Mouse (Mus musculus) macrophage (primary cell): ENCODE results near the gene Rgl1. TPM values are rescaled to one million over a fixed set of nuclear protein-coding genes. Genes with fewer than 3 reads are reported as not detected.

ENCODE experiments used
- H3K27ac ChIP-seq: fragments of 350-480 bp; formaldehyde crosslinking; 2 replicates; pipeline ENCODE4 v1.9.0; 2021
- H3K36me3 ChIP-seq: fragments of 350-480 bp; formaldehyde crosslinking; 2 replicates; pipeline ENCODE4 v1.9.0; 2021; ENCODE audit errors: inconsistent target
- H3K4me3 ChIP-seq: fragments of 350-480 bp; formaldehyde crosslinking; 2 replicates; pipeline ENCODE4 v1.9.0; 2021; ENCODE audit errors: inconsistent target
- H3K79me2 ChIP-seq: fragments of 350-480 bp; formaldehyde crosslinking; 2 replicates; pipeline ENCODE4 v1.9.0; 2021; ENCODE audit errors: inconsistent target
- WGBS: methylation state at CpG from one replicate; pipeline ENCODE4 v1.1.7; 2026; ENCODE audit warnings: inconsistent platforms; ENCODE audit not compliant: missing documents; 5-methylcytosine and 5-hydroxymethylcytosine counted together
- polyA plus RNA-seq: library from polyadenylated mRNA; stranded (reverse); fragments of 250-400 nt; gene quantifications from 3 replicates; pipeline ENCODE4 v1.2.4, GENCODE M21; 2018; ENCODE audit warnings: inconsistent platforms

Gene Rgl1
- polyA plus RNA-seq, 1 experiment from 2014 or later = 74.0 TPM

DNA sequence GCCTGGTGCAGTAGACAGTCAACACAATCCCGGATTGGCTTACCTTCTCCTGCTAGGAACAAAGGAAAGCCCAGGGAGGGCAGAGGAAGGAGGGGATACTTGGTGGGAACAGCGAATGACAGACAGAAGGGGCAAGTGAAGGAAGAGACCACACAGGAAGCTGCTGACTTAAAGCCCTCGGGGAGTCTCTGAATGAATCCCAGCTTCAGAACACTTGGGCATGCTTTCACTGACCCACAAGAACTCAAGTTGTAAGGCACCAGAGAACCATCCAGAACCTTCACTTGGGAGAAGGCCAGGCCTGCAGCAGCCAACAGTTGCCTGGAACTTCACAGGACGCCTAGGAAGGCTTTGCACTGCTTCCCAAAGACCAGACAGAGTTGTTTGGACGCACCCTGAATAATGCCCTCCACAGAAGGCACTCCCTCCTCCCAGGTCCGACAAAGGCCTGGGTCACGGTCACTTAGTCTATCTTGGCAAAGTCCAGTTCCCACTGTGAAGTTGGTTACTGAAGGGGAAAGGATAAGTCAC lies 189.5 kb downstream of the Rgl1 start:
- WGBS = 91% methylated on average over 7 of the region's 7 CpGs
- H3K4me3 ChIP-seq = no peak overlapping the region
- peaks cover 60% of the 10 kb centered on the region; the same call in 1 of the 2 replicates for H3K79me2 ChIP-seq
- peaks cover 5% of the 10 kb centered on the region; the same call in 1 of the 2 replicates for H3K36me3 ChIP-seq
- no peak overlapping the region for H3K27ac ChIP-seq

DNA sequence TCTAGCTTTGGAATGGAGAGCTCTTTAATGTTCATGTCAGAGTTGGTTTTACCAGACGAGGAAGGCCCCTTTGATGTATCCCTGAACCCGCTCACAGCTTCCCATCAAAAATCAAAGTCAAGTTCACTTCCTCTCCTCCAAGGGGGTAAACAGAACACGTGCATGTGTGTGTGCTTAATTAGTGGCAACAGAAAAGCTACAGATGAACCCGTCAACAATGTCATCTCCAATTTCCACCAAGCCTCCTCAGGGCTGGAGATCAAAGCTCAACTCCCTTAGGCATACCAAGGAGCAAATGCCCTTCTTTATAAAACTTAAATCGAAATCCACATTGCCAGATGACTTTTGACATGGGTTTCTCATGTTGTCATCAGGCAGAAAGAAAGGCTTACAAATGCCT lies 191.1 kb downstream of the Rgl1 start:
- no peak overlapping the region for H3K27ac ChIP-seq
- H3K36me3 ChIP-seq = peaks cover 19% of the 10 kb centered on the region; the same call in 1 of the 2 replicates
- H3K4me3 ChIP-seq = no peak overlapping the region
- peaks cover 52% of the 10 kb centered on the region; the same call in 1 of the 2 replicates for H3K79me2 ChIP-seq
- WGBS = 86% methylated on average over 5 of the region's 5 CpGs

DNA sequence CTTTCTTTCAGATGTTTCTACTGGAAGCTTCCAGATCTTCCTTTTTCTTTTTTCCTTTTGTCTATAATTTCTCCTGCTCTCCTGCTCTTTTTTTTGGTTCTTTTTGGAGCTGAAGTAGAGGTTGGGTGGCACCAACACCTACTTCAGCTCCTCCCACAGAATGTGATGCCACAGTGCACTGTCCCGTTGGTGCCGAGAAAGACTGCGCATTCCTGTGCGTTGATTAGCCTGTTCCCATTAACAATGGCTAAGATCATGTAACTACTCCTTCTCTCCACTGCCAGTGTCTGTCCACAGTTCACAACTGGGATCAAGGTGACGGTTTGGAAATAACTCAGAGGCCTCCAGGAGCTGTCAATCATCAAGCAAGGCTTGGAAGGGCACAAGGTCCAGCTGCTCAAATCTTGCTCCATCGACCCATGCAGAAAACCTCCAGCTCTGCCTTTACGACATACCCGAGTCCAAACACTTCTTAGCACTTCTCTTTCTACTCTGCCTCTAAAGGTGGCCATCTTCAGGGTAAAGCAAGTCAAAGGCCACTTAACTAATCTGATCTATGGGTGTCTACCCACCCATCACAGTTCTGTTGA lies 192.6 kb downstream of the Rgl1 start:
- no peak overlapping the region for H3K4me3 ChIP-seq
- 85% methylated on average over 8 of the region's 8 CpGs for WGBS

DNA sequence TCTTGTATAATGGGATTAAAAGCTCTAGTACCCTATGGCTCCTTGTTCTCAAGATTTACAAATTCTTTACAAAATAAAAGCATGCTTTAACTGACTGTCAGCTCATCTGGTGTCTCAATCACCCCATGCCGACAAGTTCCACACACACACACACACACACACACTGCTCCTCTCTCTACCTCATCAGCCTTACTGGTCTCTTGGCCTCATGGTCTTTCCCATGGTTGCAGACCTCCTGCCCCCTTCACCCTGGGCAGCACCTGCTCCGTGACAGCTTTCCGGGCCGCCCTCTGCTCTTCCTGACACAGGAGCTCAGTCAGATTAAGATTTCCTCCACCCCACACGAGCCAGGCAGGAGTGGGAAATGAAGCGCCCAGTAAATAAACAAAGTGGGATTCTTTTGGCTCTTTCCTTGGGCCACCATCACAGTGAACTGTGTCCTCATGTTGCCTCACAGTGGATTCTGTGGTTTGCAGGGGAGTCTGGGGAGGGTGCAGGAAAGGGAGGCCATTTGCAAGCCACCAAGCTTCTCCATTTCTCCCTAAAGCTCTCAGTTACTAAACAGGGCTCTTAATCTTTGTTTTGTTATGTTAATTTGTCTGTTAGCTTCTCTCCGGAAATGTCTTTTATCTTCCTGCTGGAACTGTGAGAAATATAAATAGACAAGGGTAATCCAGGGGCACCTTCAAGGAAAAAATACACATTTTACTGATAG lies 193.2 kb downstream of the Rgl1 start:
- H3K79me2 ChIP-seq = peaks cover 30% of the 10 kb centered on the region; the same call in 1 of the 2 replicates
- H3K4me3 ChIP-seq = no peak overlapping the region
- H3K27ac ChIP-seq = no peak overlapping the region
- 47% methylated on average over 7 of the region's 7 CpGs for WGBS
- H3K36me3 ChIP-seq = peaks cover 14% of the 10 kb centered on the region; the same call in 1 of the 2 replicates

More for the DNA sequence above, 192.6 kb downstream of the Rgl1 start:
- peaks cover 14% of the 10 kb centered on the region; the same call in 1 of the 2 replicates for H3K36me3 ChIP-seq
- H3K27ac ChIP-seq = no peak overlapping the region
- H3K79me2 ChIP-seq = peaks cover 36% of the 10 kb centered on the region; the same call in 1 of the 2 replicates

DNA sequence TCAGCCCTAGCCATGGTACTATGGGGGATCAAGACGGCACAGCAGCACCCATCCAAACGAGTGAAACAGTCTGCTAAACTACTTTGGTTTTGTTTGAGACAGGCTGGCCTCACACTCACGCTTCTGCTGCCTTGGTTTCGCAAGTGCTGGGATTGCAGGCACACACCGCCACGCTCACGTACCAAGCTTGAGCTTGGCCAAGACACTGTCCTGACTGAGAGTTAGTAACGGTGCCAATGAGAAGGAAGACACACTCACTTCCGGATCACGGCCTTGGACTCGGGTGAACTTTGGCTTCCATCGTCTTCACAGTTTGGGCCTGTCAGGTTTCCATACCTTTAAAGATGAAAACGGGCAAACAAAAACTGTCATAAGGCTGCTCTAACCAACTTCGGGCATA lies 194.8 kb downstream of the Rgl1 start:
- H3K36me3 ChIP-seq = peaks cover 22% of the 10 kb centered on the region; the same call in 1 of the 2 replicates
- peaks cover 14% of the 10 kb centered on the region; the same call in 1 of the 2 replicates for H3K79me2 ChIP-seq
- H3K27ac ChIP-seq = no peak overlapping the region
- WGBS = 76% methylated on average over 14 of the region's 14 CpGs
- no peak overlapping the region for H3K4me3 ChIP-seq

DNA sequence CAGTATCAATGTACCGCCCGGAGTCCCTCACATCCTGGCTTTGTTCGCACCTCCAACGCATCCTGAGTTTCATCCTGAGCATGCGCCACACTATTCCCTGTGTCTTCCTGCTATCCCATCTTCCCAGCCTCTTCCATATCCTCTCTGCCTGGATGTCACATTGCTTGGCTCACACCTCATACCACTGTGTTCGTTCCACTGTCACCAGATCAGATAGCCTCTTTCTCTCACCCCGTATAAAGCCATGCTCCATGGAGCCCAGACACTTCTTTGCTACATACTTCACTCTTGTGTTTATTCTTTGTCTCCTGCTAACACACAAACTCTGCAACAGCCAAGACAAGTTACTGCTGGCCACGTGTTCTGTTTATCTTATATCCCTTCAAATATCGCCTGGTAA lies 195.5 kb downstream of the Rgl1 start:
- WGBS = 94% methylated on average over 9 of the region's 9 CpGs
- Histone ChIP-seq H3K4me3 (no peak overlapping the region), H3K79me2 (peaks cover 8% of the 10 kb centered on the region; the same call in 1 of the 2 replicates), H3K27ac (no peak overlapping the region), H3K36me3 (peaks cover 22% of the 10 kb centered on the region; the same call in 1 of the 2 replicates)

DNA sequence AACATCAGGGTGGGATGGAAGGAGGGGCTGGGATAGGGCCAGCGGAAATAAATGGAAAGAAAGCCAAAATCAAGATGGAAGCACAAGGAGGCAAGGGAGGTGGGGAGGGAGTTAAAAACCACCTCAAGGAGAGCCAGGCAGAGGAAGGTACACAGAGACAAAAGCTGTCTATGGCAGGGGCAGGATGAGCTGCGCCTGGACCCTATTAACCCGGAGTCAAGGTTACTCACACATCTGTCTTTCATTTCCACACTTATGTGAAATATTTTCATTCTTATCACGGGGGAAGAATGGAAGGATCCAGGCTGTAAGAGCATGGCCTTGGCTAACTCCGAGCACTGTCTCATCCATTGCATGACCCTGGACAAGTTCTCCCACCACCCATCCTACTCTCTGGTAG lies 202.9 kb downstream of the Rgl1 start:
- Histone ChIP-seq H3K36me3 (peaks cover 23% of the 10 kb centered on the region; the same call in 1 of the 2 replicates), H3K27ac (no peak overlapping the region), H3K4me3 (no peak overlapping the region), H3K79me2 (no peaks in the 10 kb centered on the region)
- 97% methylated on average over 5 of the region's 5 CpGs for WGBS

DNA sequence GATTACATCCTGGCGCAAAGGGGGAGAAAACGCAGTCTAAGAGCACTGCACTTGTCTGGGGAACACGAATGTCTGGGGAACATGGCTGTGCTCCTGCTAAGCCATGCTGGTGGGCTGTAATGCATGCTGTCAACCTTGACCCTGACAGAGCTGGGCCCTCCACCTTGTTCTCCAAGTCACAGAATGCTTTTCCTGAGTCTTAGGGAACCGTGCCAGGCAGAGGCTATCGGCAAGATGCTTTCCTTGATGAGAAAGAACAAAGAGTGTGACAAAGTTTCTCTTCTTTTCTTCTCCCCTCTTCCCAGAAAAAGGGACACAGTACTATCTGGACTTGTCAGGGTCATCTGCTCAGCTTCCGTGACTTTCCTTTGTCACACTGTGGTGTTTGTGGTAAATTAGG lies 203.3 kb downstream of the Rgl1 start:
- peaks cover 23% of the 10 kb centered on the region; the same call in 1 of the 2 replicates for H3K36me3 ChIP-seq
- H3K4me3 ChIP-seq = no peak overlapping the region
- 100% methylated on average over 4 of the region's 6 CpGs for WGBS
- no peaks in the 10 kb centered on the region for H3K79me2 ChIP-seq
- H3K27ac ChIP-seq = no peak overlapping the region

DNA sequence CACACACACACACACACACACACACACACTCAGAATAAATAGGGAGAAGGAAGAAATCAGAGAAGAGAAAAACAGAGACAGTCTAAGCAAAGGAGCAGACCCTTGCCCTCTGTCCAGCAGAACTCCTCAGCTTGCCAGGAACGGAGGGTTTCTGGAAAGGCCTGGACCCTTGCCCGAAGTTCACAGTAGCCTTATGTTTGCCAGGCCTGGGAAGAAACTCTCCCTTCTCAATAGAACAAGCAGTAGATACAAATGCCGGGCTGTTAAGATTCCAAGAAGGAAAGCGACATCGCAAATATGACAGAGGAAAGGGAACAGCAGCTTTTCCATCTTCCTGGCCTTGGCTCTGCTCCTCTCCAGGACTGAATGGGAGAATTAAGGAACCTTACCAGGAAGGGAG lies 205.7 kb downstream of the Rgl1 start:
- H3K27ac ChIP-seq = no peak overlapping the region
- no peaks in the 10 kb centered on the region for H3K79me2 ChIP-seq
- WGBS = 95% methylated on average over 5 of the region's 5 CpGs
- H3K36me3 ChIP-seq = peaks cover 26% of the 10 kb centered on the region; the same call in 1 of the 2 replicates
- H3K4me3 ChIP-seq = no peak overlapping the region

DNA sequence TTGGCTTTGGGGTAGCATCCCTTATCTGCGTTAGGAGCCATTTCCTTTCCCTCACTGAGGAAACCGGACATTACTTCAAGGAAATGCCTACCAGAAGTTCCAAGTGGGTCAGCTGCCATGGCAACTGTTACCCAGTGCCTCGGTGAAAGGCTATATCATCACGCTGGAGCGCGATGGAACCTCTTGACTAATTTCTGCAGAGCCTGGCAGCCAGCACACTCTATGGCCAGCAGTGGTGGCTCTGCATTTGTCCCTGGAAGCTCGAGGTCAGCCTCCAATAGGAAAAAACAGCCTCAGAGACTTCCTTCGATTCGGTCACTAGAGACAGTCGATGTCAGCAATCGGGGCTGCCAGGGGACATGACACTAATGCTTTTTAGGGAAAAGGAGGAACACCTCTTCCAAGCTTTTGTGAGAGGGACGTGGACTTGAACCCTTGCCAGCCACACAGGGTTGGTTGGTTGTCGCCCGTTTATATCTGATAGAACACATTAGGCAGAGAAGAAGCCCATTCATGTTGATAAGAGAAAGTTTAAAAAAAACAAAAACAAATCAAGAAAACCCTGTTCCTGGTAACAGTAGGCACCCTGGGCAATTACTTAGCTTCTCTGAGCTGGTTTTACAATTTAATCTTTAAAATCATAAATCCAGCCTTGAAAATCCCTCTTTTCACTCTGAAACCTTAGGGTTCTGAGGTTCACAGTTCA lies 209.4 kb downstream of the Rgl1 start:
- WGBS = 94% methylated on average over 14 of the region's 14 CpGs
- Histone ChIP-seq H3K27ac (no peak overlapping the region), H3K4me3 (no peak overlapping the region), H3K79me2 (no peaks in the 10 kb centered on the region), H3K36me3 (peaks cover 21% of the 10 kb centered on the region; the same call in 1 of the 2 replicates)

DNA sequence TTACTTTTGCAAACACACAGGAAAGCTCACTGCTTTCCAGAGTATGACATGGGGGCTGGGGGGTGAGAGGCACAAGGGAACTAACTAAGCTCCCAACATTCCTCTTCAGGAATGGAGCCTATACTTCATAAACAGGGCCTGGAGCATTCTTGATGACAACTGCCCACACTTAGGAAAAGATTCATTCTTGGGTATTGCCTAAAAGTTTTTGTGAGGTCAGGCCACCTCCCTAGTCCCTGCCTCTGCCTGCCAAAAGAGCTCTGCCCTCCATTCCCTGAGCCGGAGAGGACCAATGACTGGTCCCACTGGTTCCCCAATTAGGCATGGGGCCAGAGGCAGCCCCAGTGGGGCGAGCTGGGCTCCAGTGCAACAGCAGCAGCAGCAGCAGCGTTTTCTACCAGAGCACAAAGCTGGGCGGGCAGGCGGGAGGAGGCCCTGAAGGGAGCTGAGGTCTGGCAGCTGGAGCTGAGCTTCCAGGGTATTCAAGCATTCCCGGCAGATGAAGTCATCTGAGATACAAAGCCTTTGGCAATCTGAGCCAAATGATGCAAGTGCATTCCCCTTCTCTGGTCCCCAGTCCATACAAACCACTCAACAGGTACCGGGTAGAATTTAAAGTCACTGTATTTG lies 210.1 kb downstream of the Rgl1 start:
- H3K4me3 ChIP-seq = no peak overlapping the region
- H3K36me3 ChIP-seq = peaks cover 28% of the 10 kb centered on the region; the same call in 1 of the 2 replicates
- H3K79me2 ChIP-seq = no peaks in the 10 kb centered on the region
- WGBS = 95% methylated on average over 7 of the region's 7 CpGs
- H3K27ac ChIP-seq = no peak overlapping the region

DNA sequence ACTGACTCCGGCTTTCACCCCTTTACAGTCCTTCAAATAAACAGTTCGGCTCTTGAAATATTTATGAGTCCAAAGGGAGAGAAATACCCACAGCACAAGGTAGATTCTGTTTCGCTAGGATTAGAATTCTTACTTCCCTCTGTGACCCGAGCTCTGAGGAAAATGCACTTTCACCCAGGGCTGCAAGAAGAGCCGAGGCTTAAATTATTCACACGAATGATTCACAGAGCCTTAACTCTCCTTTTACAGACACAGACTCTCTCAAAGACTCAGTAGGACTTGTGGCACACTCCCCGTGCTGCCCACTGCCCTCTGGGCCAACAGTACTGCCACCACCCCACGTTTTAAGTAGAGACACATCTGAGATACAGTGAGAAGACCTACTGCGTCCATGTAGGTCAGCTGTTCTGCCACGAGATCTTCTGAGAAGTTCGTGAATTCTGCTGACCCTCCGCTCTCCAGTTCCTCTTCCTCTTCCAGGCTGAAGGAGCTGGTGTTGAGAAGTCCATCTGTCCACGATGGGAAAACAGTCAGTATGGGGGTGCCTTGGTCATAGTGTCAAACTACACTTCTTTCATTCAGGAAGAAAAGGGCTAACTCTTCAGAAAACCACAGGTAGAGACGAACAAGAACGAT lies 212.1 kb downstream of the Rgl1 start:
- H3K79me2 ChIP-seq = no peaks in the 10 kb centered on the region
- peak overlapping the region; percentile 98 for H3K27ac ChIP-seq
- 11% methylated on average over 15 of the region's 15 CpGs for WGBS
- H3K36me3 ChIP-seq = peaks cover 41% of the 10 kb centered on the region; the same call in 1 of the 2 replicates
- no peak overlapping the region for H3K4me3 ChIP-seq

DNA sequence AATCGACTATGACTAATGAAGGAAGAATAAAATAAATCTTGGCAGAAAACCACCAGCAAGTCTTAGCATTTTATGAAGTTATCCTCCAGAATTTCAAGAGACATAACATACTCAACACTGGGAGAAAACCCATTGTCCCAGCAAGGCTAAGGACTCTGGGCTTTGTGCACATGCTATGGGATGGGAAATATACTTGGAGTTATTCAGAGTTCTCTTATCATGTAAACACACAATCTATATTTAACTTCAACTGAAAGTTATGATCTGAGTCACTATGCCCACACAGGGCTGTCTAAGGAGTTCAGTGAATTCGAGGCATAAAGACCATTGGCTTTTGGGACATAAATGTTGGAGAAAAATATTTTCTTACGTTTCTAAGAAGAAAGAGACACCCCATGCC lies 215.2 kb downstream of the Rgl1 start:
- WGBS = 92% methylated on average over 3 of the region's 3 CpGs
- H3K27ac ChIP-seq = no peak overlapping the region
- no peak overlapping the region for H3K4me3 ChIP-seq
- H3K36me3 ChIP-seq = peaks cover 58% of the 10 kb centered on the region
- H3K79me2 ChIP-seq = no peaks in the 10 kb centered on the region

DNA sequence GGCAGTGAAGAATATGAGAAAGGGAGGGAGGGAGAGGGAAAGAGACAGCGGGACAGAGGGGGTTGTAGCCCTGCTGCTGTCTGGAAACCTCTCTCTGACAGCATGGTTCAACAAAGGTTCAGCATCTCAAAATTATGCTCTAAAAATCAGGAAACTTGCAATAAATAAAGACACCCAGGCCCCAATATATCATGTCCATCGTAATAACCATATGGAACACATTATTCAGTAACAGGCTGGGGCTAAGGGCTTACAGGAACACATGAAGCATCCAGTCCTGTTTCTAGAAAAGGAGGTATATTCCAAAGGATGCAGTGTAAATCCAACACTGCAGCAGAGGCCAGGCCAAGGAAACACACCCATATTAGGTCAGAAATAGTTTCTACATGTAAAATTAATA lies 215.6 kb downstream of the Rgl1 start:
- WGBS = 100% methylated on average over 2 of the region's 2 CpGs
- no peaks in the 10 kb centered on the region for H3K79me2 ChIP-seq
- no peak overlapping the region for H3K4me3 ChIP-seq
- no peak overlapping the region for H3K27ac ChIP-seq
- H3K36me3 ChIP-seq = peaks cover 61% of the 10 kb centered on the region
